Mouse (Mus musculus) kidney, adult 2 months (tissue): ENCODE data around the gene Gm13691.
"Not testable (repeated sequence)": the region's sequence is repeated elsewhere in the genome, so short reads cannot be mapped to it uniquely, and the experiment has no call there.

Experiments used
- CTCF ChIP-seq: fragments of 200-500 bp; conservative IDR thresholded peaks from 2 replicates; pipeline ENCODE4 v1.5.1; 2011; ENCODE audit warnings: low read depth, mild to moderate bottlenecking, control low read depth, low read length, moderate library complexity, mixed read lengths; ENCODE audit not compliant: insufficient read depth, insufficient read length
- POLR2A ChIP-seq: fragments of 200-500 bp; IDR thresholded peaks from one replicate; pipeline ENCODE4 v1.6.1; 2011; ENCODE audit warnings: low read depth, low read length, control low read depth

- TF ChIP-seq CTCF, POLR2A: not testable (repeated sequence)
Measured at GRCm38 (mm10) chr2:84037943-84038342, 47.6 kb downstream of the Gm13691 start.
